Mouse (Mus musculus): ENCODE measurements around the gene Cdc37l1. TPM values are rescaled to one million over a fixed set of nuclear protein-coding genes. Genes with fewer than 3 reads are reported as not detected.

Cdc37l1 gene
- polyA plus RNA-seq, 1 experiment from 2014 or later: 49.8 TPM

DNA sequence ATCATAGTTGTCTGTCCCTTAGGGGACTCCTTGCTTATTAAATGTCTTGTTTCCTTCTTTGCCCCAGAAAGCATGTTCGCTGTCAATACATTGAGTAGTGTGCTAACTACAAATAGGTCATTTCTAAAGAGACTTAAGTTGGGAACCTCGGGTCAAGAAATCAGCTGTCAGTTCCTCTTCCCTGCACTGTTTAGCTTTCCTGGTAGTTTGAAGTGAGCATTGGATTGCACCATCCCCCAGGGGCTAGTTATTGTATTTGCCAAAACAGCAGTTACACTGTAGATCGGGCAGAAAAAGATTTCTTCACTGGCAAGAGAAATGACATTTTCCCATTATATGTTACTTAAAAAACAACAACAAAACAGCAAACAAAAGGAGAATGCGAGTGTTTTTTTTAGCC is 22.0 kb upstream of the Cdc37l1 start:
- in situ Hi-C loops (cut with MboI; ENCODE audit: low pct_unique_long_range_greater_than_20kb): loop anchor here (5.0 to 10.0 kb wide), 2 partner anchors 191 to 527 kb away; no protein-coding TSS in a partner anchor
- no peak for ATAC-seq
- H3K27me3 ChIP-seq: no peaks in the 10 kb centered on the region
- no peak for TF ChIP-seq CTCF (IDR thresholded peaks at IDR 0.05)
- ChIA-PET POLR2A (no interaction called here), CTCF (interaction anchor here (1.8 kb wide), 1 partner anchor 14 kb away, joined by 5 read pairs; no protein-coding TSS in a partner anchor)
- DNase-seq (ENCODE audit: low read depth, low spot score): no peak

- ChIA-PET POLR2A (no interaction called here), CTCF (interaction anchor here (1.8 kb wide), 1 partner anchor 13 kb away, joined by 5 read pairs; no protein-coding TSS in a partner anchor)
- ATAC-seq (no peak), DNase-seq (ENCODE audit: low read depth, low spot score) (no peak)
- H3K27me3 ChIP-seq: no peaks in the 10 kb centered on the region
- no peak for TF ChIP-seq CTCF (IDR thresholded peaks at IDR 0.05)
- in situ Hi-C loops (cut with MboI; ENCODE audit: low pct_unique_long_range_greater_than_20kb): loop anchor here (5.0 to 10.0 kb wide), 2 partner anchors 192 to 526 kb away; no protein-coding TSS in a partner anchor
Observed at GRCm38 (mm10) chr19:28969231-28969630, 20.9 kb upstream of the Cdc37l1 start.

DNA sequence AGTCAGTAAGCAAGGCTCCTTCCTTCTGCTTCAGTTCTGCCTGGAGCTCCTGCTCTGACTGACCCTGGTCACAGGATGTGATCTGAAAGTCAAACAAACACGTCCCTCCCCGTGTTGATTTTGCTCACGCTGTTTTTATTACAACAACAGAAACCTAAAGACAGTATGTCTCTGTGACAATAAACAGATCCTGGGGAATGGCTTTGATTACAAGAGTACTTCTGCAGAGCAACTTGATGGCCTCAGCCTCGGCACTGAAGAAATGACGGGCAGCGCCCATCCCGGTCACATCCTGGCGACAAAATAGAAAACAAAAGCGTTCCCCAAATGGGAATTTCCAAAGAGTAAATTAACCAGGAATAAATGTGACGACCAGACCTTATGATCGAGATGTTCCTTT is 19.9 kb upstream of the Cdc37l1 start:
- POLR2A ChIA-PET: no interaction called here
- H3K27me3 ChIP-seq: peaks cover 4% of the 10 kb centered on the region
- DNase-seq (ENCODE audit: low read depth, low spot score): no peak
- no peak for ATAC-seq
- in situ Hi-C loops (cut with MboI; ENCODE audit: low pct_unique_long_range_greater_than_20kb): no loop called here
- TF ChIP-seq CTCF (IDR thresholded peaks at IDR 0.05): no peak
- CTCF ChIA-PET: interaction anchor here (1.0 kb wide), 1 partner anchor 11 kb away, joined by 3 read pairs; no protein-coding TSS in a partner anchor

DNA sequence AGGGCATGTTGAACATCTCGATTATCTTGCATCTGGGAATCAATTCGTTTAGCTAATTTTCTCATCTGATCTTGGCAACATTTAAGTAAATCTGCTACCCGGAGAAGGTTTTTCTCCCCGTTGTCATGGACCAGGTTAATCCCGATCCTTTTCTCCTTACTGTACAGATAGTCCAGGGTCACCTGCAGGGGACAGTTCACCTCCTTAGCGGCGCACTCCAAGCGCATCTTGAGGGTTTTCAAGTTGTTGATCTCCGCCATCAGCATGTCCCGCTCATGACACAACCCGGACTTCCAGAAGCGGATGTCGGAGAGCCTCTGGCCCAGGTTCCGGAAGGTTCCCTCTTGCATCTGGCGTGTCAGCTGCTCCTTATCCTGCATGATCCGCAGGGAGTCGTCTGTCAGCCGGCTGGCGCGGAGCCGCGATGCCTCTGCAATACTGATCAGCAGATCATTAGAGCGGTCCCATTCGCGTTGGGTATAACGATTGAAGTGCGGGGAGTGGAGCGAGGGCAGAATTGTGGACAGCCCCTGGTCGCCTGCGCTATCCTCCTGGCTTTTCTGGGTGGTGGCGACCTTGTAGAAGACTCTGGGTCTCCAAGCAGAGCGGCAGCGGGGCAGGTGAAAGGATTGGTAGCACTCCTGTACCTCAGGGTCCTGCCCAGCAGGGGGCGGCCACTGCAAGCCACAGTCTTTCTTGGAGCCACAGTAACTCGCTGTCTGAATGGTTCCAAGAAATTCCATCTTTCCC is 15.1 kb upstream of the Cdc37l1 start:
- in situ Hi-C loops (cut with MboI; ENCODE audit: low pct_unique_long_range_greater_than_20kb): loop anchor here (5.0 kb wide), 2 partner anchors 87 to 382 kb away; no protein-coding TSS in a partner anchor
- H3K27me3 ChIP-seq: peaks cover 39% of the 10 kb centered on the region
- ChIA-PET CTCF (no interaction called here), POLR2A (no interaction called here)
- peak; percentile 90 for TF ChIP-seq CTCF (IDR thresholded peaks at IDR 0.05)
- ATAC-seq: peak; percentile 62
- DNase-seq (ENCODE audit: low read depth, low spot score): no peak

- ATAC-seq (no peak), DNase-seq (ENCODE audit: low read depth, low spot score) (no peak)
- POLR2A ChIA-PET: no interaction called here
- H3K27me3 ChIP-seq: peaks cover 89% of the 10 kb centered on the region
- in situ Hi-C loops (cut with MboI; ENCODE audit: low pct_unique_long_range_greater_than_20kb): no loop called here
- CTCF ChIA-PET: interaction anchor here (1.4 to 2.1 kb wide), 2 partner anchors 11 to 14 kb away, joined by 5 read pairs; partner anchors contain the start of gene 4430402I18Rik
- no peak for TF ChIP-seq CTCF (IDR thresholded peaks at IDR 0.05)
Observed at GRCm38 (mm10) chr19:28982617-28983016, 7.5 kb upstream of the Cdc37l1 start.

DNA sequence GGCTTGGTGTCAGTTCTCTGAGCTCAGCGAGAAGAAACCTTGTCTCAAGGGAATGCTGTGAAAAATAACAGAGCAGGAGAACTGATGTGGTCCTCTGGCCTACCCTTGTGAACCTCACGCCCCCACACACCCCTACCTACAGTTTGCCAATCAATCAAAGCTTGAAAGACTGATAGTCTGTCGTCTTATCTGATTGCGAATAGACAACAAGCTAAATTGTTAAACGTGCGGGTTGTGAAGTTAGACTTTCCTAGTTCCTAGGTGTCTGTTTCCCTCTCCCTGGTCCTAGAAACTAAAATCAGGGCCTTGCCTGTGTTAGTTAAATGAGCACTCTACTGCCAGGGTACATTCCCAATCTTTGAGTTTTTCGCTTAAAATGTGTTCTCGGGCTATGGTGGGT is 637 bp upstream of the Cdc37l1 start:
- ChIA-PET POLR2A (interaction anchor here (0.7 to 2.2 kb wide), 2 partner anchors 26 to 29 kb away, joined by 3 to 4 read pairs; partner anchors contain the start of gene Plpp6), CTCF (interaction anchor here (2.4 to 3.0 kb wide), 2 partner anchors 10 to 13 kb away, joined by 6 to 10 read pairs; no protein-coding TSS in a partner anchor)
- DNase-seq (ENCODE audit: low read depth, low spot score) (no peak), ATAC-seq (no peak)
- H3K27me3 ChIP-seq: peaks cover 24% of the 10 kb centered on the region
- no peak for TF ChIP-seq CTCF (IDR thresholded peaks at IDR 0.05)
- in situ Hi-C loops (cut with MboI; ENCODE audit: low pct_unique_long_range_greater_than_20kb): no loop called here

DNA sequence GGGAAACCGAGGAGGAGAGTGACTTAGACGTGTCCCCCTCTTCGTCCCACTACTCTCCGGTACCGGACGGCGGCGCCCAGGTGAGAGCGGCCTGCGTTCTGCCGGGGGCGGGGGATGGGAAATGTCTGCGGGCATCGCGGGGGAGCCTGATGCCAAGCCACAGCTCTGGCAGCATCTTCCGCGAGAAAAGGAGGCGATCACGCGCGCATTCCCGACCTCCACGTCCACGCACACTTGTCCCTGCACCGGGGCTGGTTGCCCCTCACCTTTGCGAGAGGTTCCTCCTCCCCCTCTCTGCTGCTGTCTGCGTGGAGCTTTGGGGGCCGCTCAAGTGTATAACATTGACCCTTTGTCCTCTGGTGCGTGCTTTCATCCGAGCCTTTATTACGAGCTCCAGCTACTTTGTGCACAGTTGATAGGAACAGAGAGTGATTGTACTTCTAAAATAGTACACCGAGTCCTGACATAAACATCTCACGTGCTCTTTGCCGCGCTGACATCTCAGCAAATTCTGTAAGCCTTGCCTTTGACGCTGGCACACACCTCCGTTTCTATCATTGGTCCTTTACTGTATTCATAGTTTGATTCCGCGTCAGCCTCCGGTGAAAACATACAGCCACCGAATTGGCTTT is 554 bp downstream of the Cdc37l1 start:
- TF ChIP-seq CTCF (IDR thresholded peaks at IDR 0.05): no peak
- ChIA-PET CTCF (interaction anchor here (2.4 kb wide), 1 partner anchor 11 kb away, joined by 6 read pairs; no protein-coding TSS in a partner anchor), POLR2A (interaction anchor here (0.6 to 2.2 kb wide), 6 partner anchors 14 to 56 kb away, joined by 3 to 5 read pairs (median 4); partner anchors contain the start of gene Plpp6)
- ATAC-seq (peak; percentile 36), DNase-seq (ENCODE audit: low read depth, low spot score) (no peak)
- H3K27me3 ChIP-seq: peaks cover 14% of the 10 kb centered on the region
- in situ Hi-C loops (cut with MboI; ENCODE audit: low pct_unique_long_range_greater_than_20kb): no loop called here

GRCm38 (mm10) chr19:28991391-28991790 is 1.2 kb downstream of the Cdc37l1 start:
- ATAC-seq (no peak), DNase-seq (ENCODE audit: low read depth, low spot score) (no peak)
- ChIA-PET CTCF (no interaction called here), POLR2A (interaction anchor here (0.6 to 2.2 kb wide), 4 partner anchors 15 to 27 kb away, joined by 4 to 5 read pairs (median 4); partner anchors contain the start of gene Plpp6)
- peaks cover 8% of the 10 kb centered on the region for H3K27me3 ChIP-seq
- no peak for TF ChIP-seq CTCF (IDR thresholded peaks at IDR 0.05)
- in situ Hi-C loops (cut with MboI; ENCODE audit: low pct_unique_long_range_greater_than_20kb): no loop called here

DNA sequence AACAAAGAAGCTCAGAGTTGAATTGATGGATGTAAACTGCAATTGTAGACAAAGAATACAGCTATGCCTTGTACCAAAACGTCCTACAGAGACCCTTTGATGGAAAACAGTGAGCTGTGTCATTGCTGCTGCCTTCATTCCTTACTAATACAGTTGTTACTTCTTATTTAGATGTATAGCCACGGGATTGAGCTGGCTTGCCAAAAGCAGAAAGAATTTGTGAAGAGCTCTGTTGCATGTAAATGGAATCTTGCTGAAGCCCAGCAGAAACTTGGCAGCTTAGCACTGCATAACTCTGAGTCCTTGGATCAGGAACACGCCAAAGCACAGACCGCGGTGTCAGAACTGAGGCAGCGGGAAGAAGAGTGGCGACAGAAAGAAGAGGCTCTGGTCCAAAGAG is 4.7 kb downstream of the Cdc37l1 start:
- POLR2A ChIA-PET: interaction anchor here (1.2 kb wide), 1 partner anchor 18 kb away, joined by 3 read pairs; no protein-coding TSS in a partner anchor
- DNase-seq (ENCODE audit: low read depth, low spot score): no peak
- CTCF ChIA-PET: no interaction called here

DNA sequence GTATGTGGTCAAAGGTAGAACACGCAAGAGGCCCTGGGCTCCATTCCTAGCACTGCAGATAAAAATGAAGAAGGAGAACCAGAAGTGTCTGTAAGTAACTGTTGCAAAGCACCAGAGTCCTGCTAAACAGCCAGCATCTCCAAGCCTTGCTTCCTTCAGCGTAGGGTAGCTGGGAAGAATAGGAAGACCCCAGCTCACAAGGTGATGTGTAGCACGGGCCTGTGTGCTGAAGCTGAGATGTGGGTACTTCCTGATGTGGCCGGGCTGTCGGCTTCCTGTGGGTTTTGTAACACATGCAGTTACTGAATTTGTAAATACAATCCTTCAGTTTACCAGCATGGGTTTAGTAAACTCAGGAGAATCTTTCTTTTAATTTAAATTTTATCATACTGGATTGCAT is 5.2 kb downstream of the Cdc37l1 start:
- ATAC-seq: no peak
- TF ChIP-seq CTCF (IDR thresholded peaks at IDR 0.05): no peak
- no peaks in the 10 kb centered on the region for H3K27me3 ChIP-seq
- ChIA-PET POLR2A (interaction anchor here (1.2 kb wide), 1 partner anchor 19 kb away, joined by 3 read pairs; no protein-coding TSS in a partner anchor), CTCF (no interaction called here)
- in situ Hi-C loops (cut with MboI; ENCODE audit: low pct_unique_long_range_greater_than_20kb): no loop called here
- no peak for DNase-seq (ENCODE audit: low read depth, low spot score)

More for the DNA sequence above, 4.7 kb downstream of the Cdc37l1 start:
- no peak for ATAC-seq
- in situ Hi-C loops (cut with MboI; ENCODE audit: low pct_unique_long_range_greater_than_20kb): no loop called here
- no peak for TF ChIP-seq CTCF (IDR thresholded peaks at IDR 0.05)
- H3K27me3 ChIP-seq: no peaks in the 10 kb centered on the region

Data from Patski (cell line).